14 mouse cellular contexts compared by ENCODE assay signal in the genomic region with DNA sequence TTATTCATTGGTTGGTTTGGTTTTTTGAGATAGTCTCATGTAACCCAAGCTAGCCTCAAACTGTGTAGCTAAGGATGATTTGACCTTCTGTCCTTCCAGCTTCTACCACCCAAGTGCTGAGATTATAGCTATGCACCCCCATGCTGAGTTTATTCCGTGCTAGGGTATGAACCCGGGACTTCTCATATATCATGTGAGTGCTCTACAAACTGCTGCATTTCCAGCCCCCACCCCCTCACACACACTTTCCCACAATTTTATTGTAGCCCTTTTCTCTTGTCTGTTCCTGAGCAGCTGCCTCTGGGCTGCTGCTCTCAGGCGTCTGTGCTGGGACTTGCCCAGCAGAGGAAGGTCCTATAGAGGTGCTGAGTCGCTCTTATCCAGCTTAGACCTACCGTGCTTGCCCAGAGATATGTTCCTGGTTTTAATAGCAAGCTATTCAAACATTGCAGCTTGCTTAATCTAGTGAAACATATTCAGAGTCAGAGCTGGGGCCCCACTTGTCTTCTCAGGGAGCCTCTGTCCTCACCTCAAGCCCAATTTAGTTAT.
DNase-seq lines count a peak whose midpoint lies in the region; ATAC-seq and TF ChIP-seq lines count a peak whose summit lies in the region.
"Had no signal": no experiment of that assay in that cellular context is flagged by ENCODE, and none has a peak within 500 bp of the region (broad histone marks: within the 10 kb centered on the region; RNA-seq: fewer than 3 reads in every experiment).

No protein-coding gene starts in this region.

- WGBS in heart, embryonic 15.5 days = 26% methylated on average over 5 of the region's 5 CpGs
- WGBS in lung, embryonic 14.5 days = 20% methylated on average over 5 of the region's 5 CpGs
- 37% methylated on average over 5 of the region's 5 CpGs for WGBS in limb, embryonic 13.5 days

- H3K9ac ChIP-seq in heart, embryonic 15.5 days = no peak overlapping the region
- no peak overlapping the region for H3K9ac ChIP-seq in lung, embryonic 14.5 days
- H3K9ac ChIP-seq in limb, embryonic 13.5 days = no peak overlapping the region
- H3K9ac ChIP-seq: forebrain, embryonic 15.5 days had no signal

- H3K27me3 ChIP-seq in heart, embryonic 15.5 days = no peaks in the 10 kb centered on the region
- H3K27me3 ChIP-seq in lung, embryonic 14.5 days (ENCODE audit: insufficient read depth, low read length) = no peaks in the 10 kb centered on the region
- H3K27me3 ChIP-seq in limb, embryonic 13.5 days = no peaks in the 10 kb centered on the region
- H3K27me3 ChIP-seq: forebrain, embryonic 15.5 days; megakaryocyte, embryonic 14.5 days had no signal

- no peaks in the 10 kb centered on the region for H3K9me3 ChIP-seq in heart, embryonic 15.5 days (replicated peaks)
- no peaks in the 10 kb centered on the region for H3K9me3 ChIP-seq in lung, embryonic 14.5 days (ENCODE audit: low read depth, low read length)
- no peaks in the 10 kb centered on the region for H3K9me3 ChIP-seq in limb, embryonic 13.5 days
- H3K9me3 ChIP-seq: forebrain, embryonic 15.5 days; G1E; megakaryocyte, embryonic 14.5 days had no signal

- H3K27ac ChIP-seq in heart, embryonic 15.5 days = peak overlapping the region; percentile 64
- no peak overlapping the region; the same call in 1 of the 2 replicates for H3K27ac ChIP-seq in lung, embryonic 14.5 days (ENCODE audit: low read depth)
- H3K27ac ChIP-seq in limb, embryonic 13.5 days = no peak overlapping the region
- H3K27ac ChIP-seq: forebrain, embryonic 15.5 days; hindbrain, postnatal 0 days had no signal

- no peak for ATAC-seq in heart, embryonic 15.5 days (replicated peaks; ENCODE audit: insufficient number of reproducible peaks, insufficient read depth, low FRiP score, low read depth)
- peak; percentile 68; the same call in 1 of the 2 replicates for ATAC-seq in lung, embryonic 14.5 days (ENCODE audit: insufficient read depth)
- ATAC-seq in limb, embryonic 13.5 days (ENCODE audit: low FRiP score, low read depth) = peak; percentile 51; the same call in 1 of the 2 replicates
- no peak for ATAC-seq in cerebellum, adult (ENCODE audit: insufficient number of reproducible peaks, low FRiP score, low TSS enrichment)
- ATAC-seq: forebrain, embryonic 15.5 days; hindbrain, postnatal 0 days had no signal

- H3K4me2 ChIP-seq in heart, embryonic 15.5 days = no peak overlapping the region
- H3K4me2 ChIP-seq in lung, embryonic 14.5 days = no peak overlapping the region
- H3K4me2 ChIP-seq in limb, embryonic 13.5 days (replicated peaks) = no peak overlapping the region
- H3K4me2 ChIP-seq: forebrain, embryonic 15.5 days had no signal

- H3K4me1 ChIP-seq in heart, embryonic 15.5 days (replicated peaks) = peaks cover 27% of the 10 kb centered on the region
- H3K4me1 ChIP-seq in lung, embryonic 14.5 days (ENCODE audit: insufficient read depth) = peaks cover 5% of the 10 kb centered on the region
- peaks cover 12% of the 10 kb centered on the region for H3K4me1 ChIP-seq in limb, embryonic 13.5 days

- no peak overlapping the region for H3K4me3 ChIP-seq in heart, embryonic 15.5 days
- H3K4me3 ChIP-seq in lung, embryonic 14.5 days (ENCODE audit: low read depth, low read length) = no peak overlapping the region
- no peak overlapping the region for H3K4me3 ChIP-seq in limb, embryonic 13.5 days
- H3K4me3 ChIP-seq: forebrain, embryonic 15.5 days; megakaryocyte, embryonic 14.5 days had no signal

- DNase-seq in heart, adult 18-20 months = no peak
- DNase-seq in lung, embryonic 14.5 days = no peak
- no peak for DNase-seq in lung, adult 18-20 months
- DNase-seq in layer of hippocampus, adult 9-10 months (ENCODE audit: low spot score) = no peak
- DNase-seq: adrenal gland, postnatal 25 days; cerebellum, postnatal 25 days; heart, postnatal 10 days had no signal

- H3K36me3 ChIP-seq in heart, embryonic 15.5 days = no peaks in the 10 kb centered on the region
- H3K36me3 ChIP-seq in lung, embryonic 14.5 days (ENCODE audit: insufficient read depth) = 0 out of 2 replicates have a peak, but pooled peaks cover 3% of the 10 kb centered on the region
- 0 out of 2 replicates have a peak, but pooled peaks cover 2% of the 10 kb centered on the region for H3K36me3 ChIP-seq in limb, embryonic 13.5 days
- H3K36me3 ChIP-seq: forebrain, embryonic 15.5 days; G1E had no signal

- TF ChIP-seq CTCF in lung, embryonic 14.5 days (IDR thresholded peaks at IDR 0.05; ENCODE audit: low read depth) = no peak

Comparison
In these comparisons a context has a peak if more than half of its experiments do, and no peak if none do; other contexts are left out.
1. ATAC-seq: peak in lung, embryonic 14.5 days (single experiment) and limb, embryonic 13.5 days (single experiment); none in heart, embryonic 15.5 days (single experiment) and cerebellum, adult (single experiment).